Mouse (Mus musculus) c-Kit-negative CD71-positive TER-119-positive erythroid progenitor cells, embryonic 14.5 days (primary cell): ENCODE data around the gene Hes3.

Experiments used
- DNase-seq: peaks from one replicate; pipeline ENCODE4 v3.0.0-alpha.2; 2013; ENCODE audit warnings: low read depth, low spot score

Hes3 gene

GRCm38 (mm10) chr4:152260451-152260850 is 31.0 kb downstream of the Hes3 start:
- DNase-seq, result no peak

GRCm38 (mm10) chr4:152257070-152257469 is 34.4 kb downstream of the Hes3 start:
- DNase-seq, result no peak

GRCm38 (mm10) chr4:152253183-152253759 is 38.2 kb downstream of the Hes3 start:
- DNase-seq, result no peak

GRCm38 (mm10) chr4:152250615-152251014 is 40.8 kb downstream of the Hes3 start:
- DNase-seq, result no peak

- no peak for DNase-seq
Observed at GRCm38 (mm10) chr4:152247195-152247594, 44.3 kb downstream of the Hes3 start.

DNA sequence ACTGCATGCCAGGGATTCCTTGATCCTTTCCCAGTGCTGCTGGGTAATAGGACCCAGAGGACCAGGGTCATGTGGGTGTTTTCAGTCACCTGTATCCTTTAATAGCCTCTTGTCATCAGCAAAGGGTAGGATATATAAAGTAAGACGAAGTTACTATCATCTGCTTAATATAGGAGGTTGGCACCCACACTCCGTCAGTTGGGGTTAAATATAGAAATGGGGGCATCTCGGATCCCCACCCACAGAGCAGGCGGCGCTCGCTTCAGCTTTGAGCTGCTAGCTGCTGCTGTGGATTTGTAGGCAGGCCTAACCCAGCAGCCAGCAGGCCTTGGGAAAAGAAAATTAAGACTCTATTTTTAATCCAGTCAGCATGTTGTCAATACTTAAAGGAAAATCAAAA is 45.5 kb downstream of the Hes3 start:
- no peak for DNase-seq

- DNase-seq, result no peak
Observed at GRCm38 (mm10) chr4:152244545-152245522, 46.6 kb downstream of the Hes3 start.

- DNase-seq, result no peak
Observed at GRCm38 (mm10) chr4:152243969-152244368, 47.5 kb downstream of the Hes3 start.

- no peak for DNase-seq
Observed at GRCm38 (mm10) chr4:152243241-152243891, 48.1 kb downstream of the Hes3 start.

GRCm38 (mm10) chr4:152239974-152240373 is 51.5 kb downstream of the Hes3 start:
- no peak for DNase-seq
